Mouse (Mus musculus) liver, adult 2 months (tissue): ENCODE data around the gene Ak3. TPM values are rescaled to one million over a fixed set of nuclear protein-coding genes. Genes with fewer than 3 reads are reported as not detected.

ENCODE experiments used
- DNase-seq: peaks from one replicate; pipeline ENCODE4 v3.0.0-alpha.2; 2011; ENCODE audit warnings: low read depth, low spot score; ENCODE audit errors: extremely low read depth
- H3K27ac ChIP-seq: fragments of 200-500 bp; replicated peaks from 2 replicates; pipeline ENCODE4 v1.5.1; 2012; ENCODE audit warnings: low read depth, mild to moderate bottlenecking, control low read depth, inconsistent platforms, low read length; ENCODE audit not compliant: insufficient read depth
- H3K27me3 ChIP-seq: fragments of 200-500 bp; 2 replicates; pipeline ENCODE4 v1.6.1; 2012; ENCODE audit warnings: mild to moderate bottlenecking, moderate library complexity, low read length, inconsistent platforms; ENCODE audit not compliant: control insufficient read depth, insufficient read depth
- H3K36me3 ChIP-seq: fragments of 200-500 bp; 2 replicates; pipeline ENCODE4 v1.6.1; 2012; ENCODE audit warnings: low read length, inconsistent platforms; ENCODE audit not compliant: control insufficient read depth, insufficient read depth
- H3K4me1 ChIP-seq: fragments of 200-500 bp; 2 replicates; pipeline ENCODE4 v1.6.1; 2011; ENCODE audit warnings: low read length; ENCODE audit not compliant: control insufficient read depth, insufficient read depth
- H3K4me3 ChIP-seq: fragments of 200-500 bp; 2 replicates; pipeline ENCODE4 v1.5.1; 2011; ENCODE audit warnings: low read depth, mild to moderate bottlenecking, control low read depth, low read length, moderate library complexity; ENCODE audit not compliant: insufficient read depth
- H3K79me2 ChIP-seq: fragments of 200-500 bp; 2 replicates; pipeline ENCODE4 v1.6.1; 2012; ENCODE audit warnings: inconsistent platforms, mild to moderate bottlenecking, low read length, moderate library complexity; ENCODE audit not compliant: control insufficient read depth, insufficient read depth
- H3K9ac ChIP-seq: fragments of 200-500 bp; 2 replicates; pipeline ENCODE4 v1.6.1; 2012; ENCODE audit warnings: low read depth, mild to moderate bottlenecking, control low read depth, inconsistent platforms, low read length
- CTCF ChIP-seq: fragments of 200-500 bp; IDR thresholded peaks from 2 replicates; pipeline ENCODE4 v1.5.1; 2011; ENCODE audit warnings: low read depth, low read length, control low read depth
- POLR2A ChIP-seq: fragments of 200-500 bp; IDR thresholded peaks from 2 replicates; pipeline ENCODE4 v1.6.1; 2011; ENCODE audit warnings: low read length, control low read depth; ENCODE audit not compliant: insufficient read depth; ENCODE audit errors: extremely low read depth
- WGBS: fragments of 180-500 bp; shearing (Covaris S2); methylation state at CpG from one replicate; pipeline ENCODE4 v1.1.7; 2018; 5-methylcytosine and 5-hydroxymethylcytosine counted together
- polyA plus RNA-seq: library from polyadenylated mRNA; depleted of rRNA; stranded (reverse); fragments of >200 nt; gene quantifications from 2 replicates; pipeline ENCODE4 v1.2.3, GENCODE M21; 2012; rRNA removed
- total RNA-seq: library from RNA; depleted of rRNA; stranded (reverse); fragments of >200 nt; gene quantifications from 2 replicates; pipeline ENCODE4 v1.2.3, GENCODE M21; 2014; rRNA removed

Gene Ak3
- 241 and 247 TPM in 2 replicates for total RNA-seq
- polyA plus RNA-seq: 183 and 205 TPM in 2 replicates

DNA sequence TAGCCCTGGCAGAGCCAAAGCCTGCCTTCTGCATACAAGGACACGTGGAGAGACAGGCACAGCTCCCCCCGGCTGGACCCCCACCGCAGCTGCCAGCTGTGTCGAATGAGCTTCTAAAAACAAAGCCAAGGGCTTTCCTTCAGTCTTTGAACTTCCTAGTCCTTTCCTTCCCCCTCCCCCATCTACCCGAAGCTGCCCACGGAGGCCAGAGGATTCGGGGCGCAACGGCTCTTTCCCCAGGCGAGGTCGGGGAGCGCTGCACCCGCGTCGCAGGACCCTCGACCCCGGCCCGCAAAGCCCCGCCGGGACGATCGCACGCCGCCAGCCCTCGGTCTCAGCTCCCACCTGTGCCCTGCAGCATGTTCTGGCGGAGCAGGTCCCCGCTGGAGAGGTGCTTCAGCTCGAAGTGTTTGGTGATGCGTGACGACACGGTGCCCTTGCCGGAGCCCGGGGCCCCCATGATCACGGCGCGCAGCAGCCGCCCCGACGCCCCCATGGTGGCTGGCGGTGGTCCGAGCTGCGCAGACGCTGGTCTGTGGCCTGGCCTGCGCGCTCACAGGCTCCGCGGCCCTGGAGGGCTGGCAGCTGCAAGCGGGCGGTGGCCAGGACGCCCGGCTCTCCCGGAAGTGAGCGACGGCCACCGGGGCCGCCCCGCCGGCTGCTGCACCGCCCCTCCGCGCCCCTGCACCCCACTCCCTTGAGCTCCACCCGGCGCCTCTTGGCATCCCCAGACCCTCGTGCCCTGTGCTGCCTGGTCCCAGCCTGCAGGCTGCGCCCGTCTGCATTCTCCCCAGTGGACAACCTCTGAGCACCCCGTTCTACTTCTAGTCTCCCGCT, at the start of gene Ak3:
TSS of gene Ak3 (minus strand) at position 628 of the 837 bp plus-strand sequence.
- DNase-seq: peak; percentile 81
- WGBS: under 1% methylated on average over 68 of the region's 68 CpGs
- Histone ChIP-seq H3K27me3 (no peaks in the 10 kb centered on the region), H3K27ac (peak within 1 kb of the TSS; percentile 99), H3K4me1 (peaks cover 28% of the 10 kb centered on the region), H3K9ac (peak within 1 kb of the TSS; percentile 98), H3K36me3 (no peaks in the 10 kb centered on the region), H3K79me2 (peaks cover 13% of the 10 kb centered on the region), H3K4me3 (peak within 1 kb of the TSS; percentile 96)
- peak; percentile 62 for TF ChIP-seq CTCF
- TF ChIP-seq POLR2A: peak; percentile 86

DNA sequence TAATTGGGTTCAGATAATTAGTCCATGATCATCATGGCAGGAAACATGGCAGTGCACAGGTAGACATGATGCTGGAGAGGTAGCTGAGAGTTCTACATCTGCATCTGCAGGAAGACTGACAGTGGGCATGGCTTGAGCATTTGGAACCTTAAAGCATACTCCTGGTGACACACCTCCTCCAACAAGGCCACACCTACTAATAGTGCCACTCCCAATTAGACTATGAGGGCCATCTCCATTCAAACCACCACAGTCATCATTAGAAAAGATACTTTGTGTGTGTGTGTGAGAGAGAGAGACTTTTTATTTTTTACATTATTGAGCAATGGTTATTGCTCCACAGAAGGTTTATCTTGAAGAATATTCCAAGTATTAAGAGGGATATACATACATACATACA, 44.4 kb upstream of the Ak3 start:
- H3K4me1 ChIP-seq: no peaks in the 10 kb centered on the region
- H3K27ac ChIP-seq: no peak overlapping the region
- H3K36me3 ChIP-seq: no peaks in the 10 kb centered on the region
- TF ChIP-seq POLR2A (no peak), CTCF (no peak)
- H3K9ac ChIP-seq: no peak overlapping the region
- H3K79me2 ChIP-seq: no peaks in the 10 kb centered on the region
- DNase-seq: no peak
- H3K27me3 ChIP-seq: no peaks in the 10 kb centered on the region
- no peak overlapping the region for H3K4me3 ChIP-seq

DNA sequence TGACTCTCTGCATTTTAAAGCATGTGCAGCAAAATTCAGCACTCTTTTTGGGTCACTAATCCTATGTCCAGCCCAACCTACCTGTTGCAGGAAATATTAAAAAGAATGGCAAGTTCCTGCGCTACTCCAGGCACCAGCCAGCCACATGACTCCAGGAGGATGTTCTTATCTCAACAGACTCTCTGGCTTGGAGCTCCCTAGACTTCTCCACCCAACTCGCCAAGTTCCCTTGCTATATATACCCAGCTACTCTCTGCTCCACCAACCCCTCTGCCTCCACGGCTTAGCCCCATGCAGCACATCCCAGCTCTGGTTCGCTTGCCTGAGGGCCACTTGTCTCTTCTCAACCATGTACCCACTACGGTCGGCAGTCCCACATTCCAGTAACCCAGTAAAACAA, 40.9 kb upstream of the Ak3 start:
- Histone ChIP-seq H3K27me3 (no peaks in the 10 kb centered on the region), H3K36me3 (no peaks in the 10 kb centered on the region), H3K4me3 (no peak overlapping the region), H3K9ac (no peak overlapping the region), H3K79me2 (no peaks in the 10 kb centered on the region), H3K4me1 (no peaks in the 10 kb centered on the region), H3K27ac (no peak overlapping the region)
- 79% methylated on average over 6 of the region's 6 CpGs for WGBS
- no peak for DNase-seq
- no peak for TF ChIP-seq POLR2A
- no peak for TF ChIP-seq CTCF

DNA sequence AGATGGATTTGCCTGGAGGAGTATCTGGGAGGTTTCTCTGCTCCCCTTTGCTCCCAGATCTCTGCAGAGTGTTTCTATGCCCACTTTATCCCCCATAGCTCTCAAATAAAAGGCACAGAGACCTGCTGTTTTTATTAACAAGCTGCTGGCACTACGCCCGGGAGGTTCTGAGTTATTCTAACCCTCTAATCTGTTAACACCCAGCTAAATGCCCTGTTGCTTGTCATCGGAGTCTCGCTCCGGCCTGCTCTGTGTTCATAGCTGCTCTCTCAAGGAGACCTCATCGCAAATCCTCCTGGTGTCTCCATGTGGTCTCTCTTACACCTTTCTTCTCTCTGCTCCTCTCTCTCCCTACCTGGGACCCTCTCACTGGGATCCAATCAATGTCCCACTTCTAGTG, 27.0 kb upstream of the Ak3 start:
- no peak overlapping the region for H3K9ac ChIP-seq
- no peaks in the 10 kb centered on the region for H3K36me3 ChIP-seq
- no peak overlapping the region for H3K27ac ChIP-seq
- TF ChIP-seq CTCF: no peak
- no peak for TF ChIP-seq POLR2A
- no peak for DNase-seq
- 88% methylated on average over 6 of the region's 6 CpGs for WGBS
- H3K79me2 ChIP-seq: no peaks in the 10 kb centered on the region
- H3K27me3 ChIP-seq: no peaks in the 10 kb centered on the region
- H3K4me3 ChIP-seq: no peak overlapping the region
- no peaks in the 10 kb centered on the region for H3K4me1 ChIP-seq

DNA sequence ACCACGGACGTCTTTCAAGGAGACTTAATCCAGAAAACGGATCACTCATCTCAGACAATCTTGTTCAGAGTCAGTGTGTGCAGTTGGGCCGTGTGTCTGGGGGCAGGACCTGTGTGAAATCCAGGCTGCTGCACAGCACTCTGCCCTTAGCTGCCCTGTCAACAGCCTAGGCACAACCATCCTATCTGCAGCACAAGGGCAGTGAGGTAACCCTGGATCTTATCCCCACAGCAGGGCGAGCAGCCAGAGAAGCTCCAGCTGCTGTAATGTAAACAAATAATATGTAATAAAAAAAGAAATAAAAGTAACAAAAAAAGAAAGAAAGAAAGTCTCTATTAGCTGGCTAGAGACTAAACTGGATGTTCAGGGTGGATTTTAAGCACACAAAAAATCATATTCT, 21.4 kb upstream of the Ak3 start:
- Histone ChIP-seq H3K4me1 (peaks cover 12% of the 10 kb centered on the region; the same call in 1 of the 2 replicates), H3K9ac (no peak overlapping the region), H3K4me3 (no peak overlapping the region), H3K27ac (no peak overlapping the region), H3K27me3 (no peaks in the 10 kb centered on the region), H3K36me3 (no peaks in the 10 kb centered on the region), H3K79me2 (no peaks in the 10 kb centered on the region)
- WGBS: 45% methylated on average over 5 of the region's 5 CpGs
- no peak for TF ChIP-seq CTCF
- TF ChIP-seq POLR2A: no peak
- peak; percentile 74 for DNase-seq

DNA sequence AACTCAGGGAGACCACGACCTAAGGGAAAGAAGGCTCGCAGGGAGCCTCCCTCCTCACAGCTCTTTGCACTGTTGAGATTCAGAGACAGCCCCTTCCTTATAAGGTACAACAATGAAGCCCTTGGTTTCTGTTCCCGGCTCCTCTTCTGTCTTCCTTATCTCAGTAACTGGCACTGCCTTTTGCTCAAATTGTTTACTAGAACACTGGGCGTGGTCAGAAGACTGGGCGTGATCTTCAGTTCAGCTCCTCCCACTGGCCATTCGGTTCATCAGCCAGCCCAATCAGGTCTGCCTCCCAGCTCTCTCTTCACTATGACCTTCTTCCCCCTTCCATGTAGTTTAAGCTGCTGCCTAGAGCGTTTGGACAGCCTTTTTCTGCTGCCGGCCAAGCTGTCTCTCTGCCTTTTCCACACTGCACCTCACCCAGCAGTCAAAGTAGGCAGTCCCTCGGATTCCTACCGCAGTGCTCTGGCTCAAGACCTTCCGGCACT, 19.3 kb upstream of the Ak3 start:
- H3K9ac ChIP-seq: peak overlapping the region; percentile 56
- DNase-seq: peak; percentile 98
- H3K79me2 ChIP-seq: no peaks in the 10 kb centered on the region
- peak overlapping the region; percentile 35 for H3K4me3 ChIP-seq
- peak overlapping the region; percentile 59 for H3K27ac ChIP-seq
- 7% methylated on average over 11 of the region's 11 CpGs for WGBS
- TF ChIP-seq POLR2A (peak; percentile 76; the same call in 1 of the 2 replicates), CTCF (no peak)
- no peaks in the 10 kb centered on the region for H3K36me3 ChIP-seq
- H3K27me3 ChIP-seq: no peaks in the 10 kb centered on the region
- H3K4me1 ChIP-seq: peaks cover 13% of the 10 kb centered on the region; the same call in 1 of the 2 replicates
